Mouse (Mus musculus): ENCODE measurements at regions not wholly inside any gene's neighbourhood (a gene's known extent, or its start where the extent isn't known, plus 50 kb on each side); places are given as distances from the start of the nearest gene placed in this dataset.

DNA sequence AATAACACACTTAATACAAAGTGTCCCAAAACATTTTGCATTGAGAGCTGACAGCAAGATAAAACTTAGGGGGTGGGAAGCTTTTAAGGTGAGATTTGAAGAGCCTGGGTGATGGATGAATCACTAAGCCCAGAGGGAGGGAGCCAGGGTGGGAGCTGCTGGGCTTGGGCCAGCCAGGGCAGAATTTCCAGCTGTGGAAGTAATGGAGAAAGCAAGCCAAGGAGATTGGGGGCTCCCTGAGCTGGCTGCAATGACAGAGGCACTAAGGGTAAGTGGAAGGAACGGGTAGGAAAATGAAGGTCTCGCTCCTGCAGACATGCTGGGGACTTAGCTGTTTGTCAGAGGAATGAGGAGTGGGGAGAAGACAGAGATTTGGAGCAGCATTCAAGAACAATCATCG, 81.2 kb downstream of the Cdca7 start:
- H3K4me2 ChIP-seq (ENCODE audit: low read length) = no peak overlapping the region
- ATAC-seq (no peak), DNase-seq (ENCODE audit: low spot score) (no peak)
- H3K36me3 ChIP-seq (ENCODE audit: control insufficient read depth, insufficient read depth, low read length) = no peaks in the 10 kb centered on the region
- H3K27ac ChIP-seq (ENCODE audit: low read depth, low read length) = no peak overlapping the region
- no peaks in the 10 kb centered on the region for H3K27me3 ChIP-seq (replicated peaks; ENCODE audit: control insufficient read depth, insufficient read depth, low read length)
- H3K9me3 ChIP-seq (replicated peaks; ENCODE audit: control insufficient read depth, low read length) = 0 out of 2 replicates have a peak, but pooled peaks cover 3% of the 10 kb centered on the region
- WGBS = 26% methylated on average over 3 of the region's 3 CpGs
- no peak overlapping the region for H3K4me3 ChIP-seq (ENCODE audit: low read depth, low read length)
- peaks cover 28% of the 10 kb centered on the region for H3K4me1 ChIP-seq (ENCODE audit: control insufficient read depth, insufficient read depth, low read length)
- H3K9ac ChIP-seq (ENCODE audit: low read length) = no peak overlapping the region

DNA sequence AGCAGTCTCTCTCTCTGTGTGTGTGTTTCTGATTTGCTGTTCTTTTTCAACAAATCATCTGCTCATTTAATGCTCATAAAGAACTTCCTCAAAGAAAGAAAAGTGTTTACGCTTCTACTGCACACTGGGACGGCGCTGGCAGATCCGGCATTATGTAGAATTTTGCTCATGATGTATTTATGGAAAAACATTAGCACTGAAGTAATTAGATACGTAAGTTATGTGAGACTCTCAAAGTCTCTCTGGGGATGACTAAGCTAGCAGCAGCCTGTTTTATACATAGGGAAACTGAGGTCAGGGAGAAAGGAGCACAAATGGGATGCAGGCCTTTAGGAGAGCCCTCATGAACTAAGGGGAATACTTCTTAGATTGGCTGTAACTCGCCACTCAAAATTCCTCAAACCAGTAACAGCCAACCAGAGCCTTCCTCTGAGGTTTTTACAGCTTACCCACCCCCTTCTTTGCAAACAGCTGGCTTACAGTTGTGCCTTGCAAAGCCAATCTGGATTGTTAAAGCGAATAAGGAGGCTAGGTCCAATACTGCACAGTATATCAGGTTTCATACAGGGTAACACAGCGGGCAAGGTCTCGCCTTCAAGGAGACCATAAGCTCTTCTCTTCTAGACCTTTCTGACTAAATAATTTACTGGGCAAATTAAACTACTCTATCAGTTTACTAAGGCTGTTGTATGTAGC, 81.8 kb downstream of the Cdca7 start:
- 78% methylated on average over 9 of the region's 9 CpGs for WGBS
- no peak overlapping the region for H3K27ac ChIP-seq (ENCODE audit: low read depth, low read length)
- H3K9ac ChIP-seq (ENCODE audit: low read length) = no peak overlapping the region
- ATAC-seq (no peak), DNase-seq (ENCODE audit: low spot score) (no peak)
- H3K36me3 ChIP-seq (ENCODE audit: control insufficient read depth, insufficient read depth, low read length) = no peaks in the 10 kb centered on the region
- peaks cover 28% of the 10 kb centered on the region for H3K4me1 ChIP-seq (ENCODE audit: control insufficient read depth, insufficient read depth, low read length)
- H3K4me3 ChIP-seq (ENCODE audit: low read depth, low read length) = no peak overlapping the region
- H3K4me2 ChIP-seq (ENCODE audit: low read length) = no peak overlapping the region
- no peaks in the 10 kb centered on the region for H3K9me3 ChIP-seq (replicated peaks; ENCODE audit: control insufficient read depth, low read length)
- H3K27me3 ChIP-seq (replicated peaks; ENCODE audit: control insufficient read depth, insufficient read depth, low read length) = no peaks in the 10 kb centered on the region

- peaks cover 16% of the 10 kb centered on the region for H3K4me1 ChIP-seq (ENCODE audit: control insufficient read depth, insufficient read depth, low read length)
- no peak for ATAC-seq
- peak; percentile 47 for DNase-seq (ENCODE audit: low spot score)
- H3K4me2 ChIP-seq (ENCODE audit: low read length) = no peak overlapping the region
- H3K36me3 ChIP-seq (ENCODE audit: control insufficient read depth, insufficient read depth, low read length) = no peaks in the 10 kb centered on the region
- H3K27ac ChIP-seq (ENCODE audit: low read depth, low read length) = no peak overlapping the region
- no peaks in the 10 kb centered on the region for H3K9me3 ChIP-seq (replicated peaks; ENCODE audit: control insufficient read depth, low read length)
- no peaks in the 10 kb centered on the region for H3K27me3 ChIP-seq (replicated peaks; ENCODE audit: control insufficient read depth, insufficient read depth, low read length)
- H3K9ac ChIP-seq (ENCODE audit: low read length) = no peak overlapping the region
- no peak overlapping the region for H3K4me3 ChIP-seq (ENCODE audit: low read depth, low read length)
- 9% methylated on average over 5 of the region's 5 CpGs for WGBS
Measured at GRCm38 (mm10) chr2:72561383-72561782, 85.4 kb downstream of the Cdca7 start.

GRCm38 (mm10) chr2:72578322-72578721, 102.4 kb downstream of the Cdca7 start:
- no peak for ATAC-seq
- DNase-seq (ENCODE audit: low spot score) = no peak
- no peaks in the 10 kb centered on the region for H3K9me3 ChIP-seq (replicated peaks; ENCODE audit: control insufficient read depth, low read length)
- H3K27me3 ChIP-seq (replicated peaks; ENCODE audit: control insufficient read depth, insufficient read depth, low read length) = no peaks in the 10 kb centered on the region
- no peak overlapping the region for H3K9ac ChIP-seq (ENCODE audit: low read length)
- no peaks in the 10 kb centered on the region for H3K4me1 ChIP-seq (ENCODE audit: control insufficient read depth, insufficient read depth, low read length)
- no peak overlapping the region for H3K27ac ChIP-seq (ENCODE audit: low read depth, low read length)
- H3K36me3 ChIP-seq (ENCODE audit: control insufficient read depth, insufficient read depth, low read length) = no peaks in the 10 kb centered on the region
- no peak overlapping the region for H3K4me3 ChIP-seq (ENCODE audit: low read depth, low read length)
- H3K4me2 ChIP-seq (ENCODE audit: low read length) = no peak overlapping the region
- 76% methylated on average over 1 of the region's 1 CpGs for WGBS

- Histone ChIP-seq H3K9ac (ENCODE audit: low read length) (no peak overlapping the region), H3K4me3 (ENCODE audit: low read depth, low read length) (no peak overlapping the region), H3K27ac (ENCODE audit: low read depth, low read length) (no peak overlapping the region), H3K4me1 (ENCODE audit: control insufficient read depth, insufficient read depth, low read length) (no peaks in the 10 kb centered on the region), H3K9me3 (replicated peaks; ENCODE audit: control insufficient read depth, low read length) (0 out of 2 replicates have a peak, but pooled peaks cover 4% of the 10 kb centered on the region), H3K27me3 (replicated peaks; ENCODE audit: control insufficient read depth, insufficient read depth, low read length) (no peaks in the 10 kb centered on the region), H3K36me3 (ENCODE audit: control insufficient read depth, insufficient read depth, low read length) (no peaks in the 10 kb centered on the region), H3K4me2 (ENCODE audit: low read length) (no peak overlapping the region)
- 81% methylated on average over 6 of the region's 6 CpGs for WGBS
- DNase-seq (ENCODE audit: low spot score) = no peak
- ATAC-seq = no peak
Measured at GRCm38 (mm10) chr2:72581136-72581535, 105.2 kb downstream of the Cdca7 start.

GRCm38 (mm10) chr2:72588814-72589213, 112.9 kb downstream of the Cdca7 start:
- WGBS = 89% methylated on average over 7 of the region's 7 CpGs
- H3K9ac ChIP-seq (ENCODE audit: low read length) = no peak overlapping the region
- H3K4me1 ChIP-seq (ENCODE audit: control insufficient read depth, insufficient read depth, low read length) = peaks cover 8% of the 10 kb centered on the region
- DNase-seq (ENCODE audit: low spot score) = no peak
- no peak overlapping the region for H3K27ac ChIP-seq (ENCODE audit: low read depth, low read length)
- H3K9me3 ChIP-seq (replicated peaks; ENCODE audit: control insufficient read depth, low read length) = 0 out of 2 replicates have a peak, but pooled peaks cover 4% of the 10 kb centered on the region
- no peak overlapping the region for H3K4me2 ChIP-seq (ENCODE audit: low read length)
- no peak overlapping the region for H3K4me3 ChIP-seq (ENCODE audit: low read depth, low read length)
- H3K27me3 ChIP-seq (replicated peaks; ENCODE audit: control insufficient read depth, insufficient read depth, low read length) = 0 out of 2 replicates have a peak, but pooled peaks cover 3% of the 10 kb centered on the region
- H3K36me3 ChIP-seq (ENCODE audit: control insufficient read depth, insufficient read depth, low read length) = no peaks in the 10 kb centered on the region
- ATAC-seq = no peak

DNA sequence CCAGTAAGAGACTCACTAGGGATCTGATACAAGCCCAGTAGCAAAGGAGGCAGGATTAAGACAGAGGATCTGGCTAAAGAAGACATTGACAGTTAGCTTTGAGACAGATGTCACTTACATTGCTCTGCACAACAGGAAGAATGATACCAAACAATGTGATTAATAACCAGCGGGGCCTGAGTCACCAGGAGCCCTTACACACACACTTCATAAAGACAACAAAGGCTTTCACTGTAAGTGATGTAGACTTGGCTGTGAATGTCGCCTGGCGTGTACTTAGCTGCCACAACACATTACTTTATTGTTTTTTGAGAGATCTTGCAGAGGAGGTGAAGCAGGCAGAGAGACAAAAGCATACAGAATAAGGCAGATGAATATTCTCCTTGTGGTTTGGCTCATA, 116.1 kb downstream of the Cdca7 start:
- Histone ChIP-seq H3K9ac (ENCODE audit: low read length) (no peak overlapping the region), H3K27ac (ENCODE audit: low read depth, low read length) (no peak overlapping the region), H3K36me3 (ENCODE audit: control insufficient read depth, insufficient read depth, low read length) (no peaks in the 10 kb centered on the region), H3K4me3 (ENCODE audit: low read depth, low read length) (no peak overlapping the region), H3K27me3 (replicated peaks; ENCODE audit: control insufficient read depth, insufficient read depth, low read length) (0 out of 2 replicates have a peak, but pooled peaks cover 3% of the 10 kb centered on the region), H3K4me1 (ENCODE audit: control insufficient read depth, insufficient read depth, low read length) (peaks cover 8% of the 10 kb centered on the region), H3K4me2 (ENCODE audit: low read length) (no peak overlapping the region), H3K9me3 (replicated peaks; ENCODE audit: control insufficient read depth, low read length) (no peaks in the 10 kb centered on the region)
- 17% methylated on average over 3 of the region's 3 CpGs for WGBS
- ATAC-seq = no peak
- DNase-seq (ENCODE audit: low spot score) = peak; percentile 37

DNA sequence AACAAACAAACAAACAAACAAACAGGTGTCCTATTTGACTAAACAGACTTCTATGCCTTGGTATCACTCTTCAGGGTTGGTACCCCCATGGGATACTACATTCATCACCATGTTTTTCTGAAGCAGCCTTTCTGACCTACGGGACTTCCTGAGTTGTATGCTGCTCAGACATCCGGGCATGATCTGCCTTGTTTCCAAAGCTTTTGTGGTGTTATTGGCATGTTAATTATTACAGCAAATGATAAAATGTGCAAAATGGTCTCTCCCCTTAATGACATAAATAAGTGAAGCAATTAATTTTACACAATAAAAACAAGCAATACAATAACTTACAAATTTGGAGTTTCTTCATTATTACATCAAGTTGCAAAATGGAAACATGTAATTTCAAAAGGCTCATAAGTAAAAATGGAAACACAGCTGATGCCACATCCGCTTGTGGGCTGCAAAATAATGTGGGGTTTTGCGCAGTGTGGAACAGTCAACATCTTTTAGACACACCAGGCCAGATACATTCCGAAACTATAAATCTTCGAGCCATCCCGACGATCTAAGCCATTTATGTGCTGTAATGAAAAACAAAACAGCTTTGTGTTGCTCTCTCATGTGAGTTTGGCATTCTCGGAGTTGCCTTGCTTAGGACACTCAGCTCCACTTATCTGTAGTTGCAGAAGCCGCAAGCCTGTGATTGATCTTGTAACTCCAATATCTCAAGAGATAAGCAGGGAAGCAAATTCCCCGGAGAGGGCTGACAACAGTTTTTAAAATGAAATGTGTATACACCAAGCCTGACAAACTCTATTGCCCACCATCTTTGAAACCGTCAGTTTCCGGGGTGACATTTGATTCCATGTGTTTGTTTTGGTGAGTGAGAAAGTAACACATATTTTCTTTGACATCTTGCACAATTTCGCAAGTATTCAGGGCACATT, 121.3 kb downstream of the Cdca7 start:
- no peak overlapping the region for H3K9ac ChIP-seq (ENCODE audit: low read length)
- H3K4me2 ChIP-seq (ENCODE audit: low read length) = 0 out of 2 replicates have a peak overlapping the region, but pooled peaks have one; percentile 26
- DNase-seq (ENCODE audit: low spot score) = no peak
- H3K4me1 ChIP-seq (ENCODE audit: control insufficient read depth, insufficient read depth, low read length) = peaks cover 18% of the 10 kb centered on the region
- no peak for ATAC-seq
- H3K36me3 ChIP-seq (ENCODE audit: control insufficient read depth, insufficient read depth, low read length) = no peaks in the 10 kb centered on the region
- H3K9me3 ChIP-seq (replicated peaks; ENCODE audit: control insufficient read depth, low read length) = no peaks in the 10 kb centered on the region
- H3K27me3 ChIP-seq (replicated peaks; ENCODE audit: control insufficient read depth, insufficient read depth, low read length) = 0 out of 2 replicates have a peak, but pooled peaks cover 3% of the 10 kb centered on the region
- H3K27ac ChIP-seq (ENCODE audit: low read depth, low read length) = no peak overlapping the region
- WGBS = 50% methylated on average over 14 of the region's 14 CpGs
- no peak overlapping the region for H3K4me3 ChIP-seq (ENCODE audit: low read depth, low read length)
